Mouse (Mus musculus) CD4-positive, CD25-positive, alpha-beta regulatory T cell, adult 4 months (primary cell): ENCODE measurements around the gene Dscaml1. TPM values are rescaled to one million over a fixed set of nuclear protein-coding genes. Genes with fewer than 3 reads are reported as not detected.

Experiments
- ATAC-seq: one replicate; pipeline ENCODE4 v1.8.0; 2017
- polyA plus RNA-seq, 2 experiments: library from polyadenylated mRNA; unstranded; fragments of 100-300 nt; shearing (Covaris generic); gene quantifications; one replicate each; pipeline ENCODE4 v1.2.1; 2017

The Dscaml1 gene
- polyA plus RNA-seq, 2 experiments from 2014 or later: not detected

- ATAC-seq: peak; percentile 76
Observed at GRCm38 (mm10) chr9:45412287-45412686, 14.1 kb upstream of the Dscaml1 start.

GRCm38 (mm10) chr9:45412700-45413477 lies 13.5 kb upstream of the Dscaml1 start:
- ATAC-seq: no peak

DNA sequence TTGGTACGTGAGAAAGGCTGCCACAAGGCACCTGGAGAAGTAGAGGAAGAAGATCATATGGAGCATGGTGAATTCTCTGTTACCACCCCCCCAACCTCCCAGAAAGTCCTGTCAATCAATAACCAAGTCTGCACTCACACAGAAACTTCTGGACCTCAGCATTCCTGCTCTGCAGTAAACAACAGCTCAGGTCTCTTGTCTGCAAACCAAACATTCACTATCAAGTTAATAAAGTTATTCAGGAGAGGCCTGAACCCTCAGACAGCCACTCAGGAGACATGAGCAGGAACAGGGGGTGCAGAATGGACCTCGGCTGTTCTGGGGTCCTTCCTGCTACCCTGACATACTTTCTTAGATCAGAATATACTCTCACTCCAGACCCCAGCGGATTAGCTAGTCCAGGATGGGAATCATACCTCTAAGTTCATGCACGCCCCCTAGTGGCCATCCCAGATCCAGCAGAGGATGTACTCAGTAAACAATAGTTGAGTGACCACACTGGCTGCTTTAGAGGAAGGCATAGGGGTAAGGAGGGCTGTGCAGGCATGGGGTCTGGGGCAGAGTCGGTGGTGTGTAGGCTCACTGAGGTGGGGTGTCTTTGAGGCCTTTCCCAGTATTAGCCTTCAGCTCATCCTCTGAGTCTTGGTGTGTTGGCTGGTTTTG lies 12.8 kb upstream of the Dscaml1 start:
- ATAC-seq: no peak

DNA sequence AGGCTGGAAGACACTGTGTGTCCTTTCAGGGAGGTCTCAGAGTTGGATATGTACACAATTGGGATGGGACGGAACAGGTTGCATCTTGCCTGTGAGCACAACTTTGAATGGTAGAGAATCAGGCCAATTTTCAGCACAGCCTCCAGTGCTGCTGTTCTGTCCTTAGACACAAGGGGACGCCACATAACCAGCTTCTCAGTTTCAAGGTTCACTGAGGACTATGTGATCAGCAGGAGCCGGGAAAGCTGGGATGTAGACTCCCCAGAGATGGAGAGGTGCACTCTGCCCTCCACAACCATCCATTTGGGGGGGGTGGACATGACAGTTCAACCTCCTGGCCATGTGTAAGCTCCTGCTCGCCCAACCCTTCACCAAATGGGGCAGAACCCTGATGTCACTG lies 10.5 kb upstream of the Dscaml1 start:
- no peak for ATAC-seq

DNA sequence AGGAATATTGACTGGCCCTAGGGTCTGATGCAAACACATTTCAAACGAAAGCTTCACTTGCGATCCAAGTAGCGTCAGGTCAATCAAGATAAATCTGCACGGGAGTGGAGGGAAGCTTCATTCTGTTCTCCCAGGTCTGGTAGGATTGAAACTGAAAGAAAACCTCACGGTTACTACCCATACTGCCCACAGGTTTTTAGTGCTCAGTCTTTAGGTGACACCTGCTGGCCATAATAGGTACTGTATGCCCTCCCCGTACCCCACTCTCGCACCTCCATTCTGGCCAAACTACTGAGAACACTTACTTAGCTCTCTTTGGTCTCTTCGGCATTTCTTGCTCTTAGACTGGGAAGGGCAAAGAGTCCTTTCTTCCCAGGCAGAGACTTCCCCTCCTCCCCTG lies 9.2 kb upstream of the Dscaml1 start:
- peak; percentile 97 for ATAC-seq

DNA sequence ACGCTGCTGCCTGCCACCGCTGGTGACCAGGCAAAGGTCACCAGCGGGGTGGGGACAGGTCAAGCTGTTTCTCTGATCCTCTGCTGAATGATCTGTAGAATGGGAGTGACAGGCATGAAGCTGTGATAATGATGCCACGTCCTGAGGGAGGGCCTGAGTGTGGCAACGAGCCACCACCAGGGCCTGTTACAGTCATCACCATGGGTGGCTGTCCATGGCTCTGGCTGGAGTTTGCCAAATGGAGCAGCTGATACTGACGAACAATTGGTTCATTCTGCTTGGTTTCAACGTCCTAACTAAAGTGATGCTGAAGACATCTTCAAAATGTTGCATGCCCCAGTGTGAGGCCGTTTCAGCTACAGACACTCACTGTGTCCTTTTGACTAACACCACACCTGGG lies 8.2 kb upstream of the Dscaml1 start:
- ATAC-seq: no peak

DNA sequence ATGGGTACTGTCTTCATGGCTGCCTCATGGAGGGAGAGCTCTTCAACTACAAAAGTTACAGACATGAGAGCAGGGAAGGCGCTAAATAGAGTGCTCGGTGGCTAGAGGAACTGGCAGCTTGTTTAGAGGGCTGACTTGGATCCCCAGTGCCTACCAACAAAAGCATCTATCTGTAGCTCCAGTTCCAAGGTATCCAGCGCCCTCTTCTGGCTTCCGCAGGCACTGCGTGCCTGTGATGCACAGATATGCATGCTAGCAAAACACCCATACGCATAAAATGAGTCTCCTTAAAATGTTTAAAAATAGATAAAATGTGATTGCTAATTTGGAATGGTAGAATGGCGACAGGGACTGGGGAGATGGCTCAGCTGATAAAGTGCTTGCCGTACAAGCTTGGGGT lies 5.2 kb upstream of the Dscaml1 start:
- no peak for ATAC-seq

- no peak for ATAC-seq
Observed at GRCm38 (mm10) chr9:45422761-45423298, 3.6 kb upstream of the Dscaml1 start.

- ATAC-seq: no peak
Observed at GRCm38 (mm10) chr9:45429392-45429791, 3.0 kb downstream of the Dscaml1 start.

DNA sequence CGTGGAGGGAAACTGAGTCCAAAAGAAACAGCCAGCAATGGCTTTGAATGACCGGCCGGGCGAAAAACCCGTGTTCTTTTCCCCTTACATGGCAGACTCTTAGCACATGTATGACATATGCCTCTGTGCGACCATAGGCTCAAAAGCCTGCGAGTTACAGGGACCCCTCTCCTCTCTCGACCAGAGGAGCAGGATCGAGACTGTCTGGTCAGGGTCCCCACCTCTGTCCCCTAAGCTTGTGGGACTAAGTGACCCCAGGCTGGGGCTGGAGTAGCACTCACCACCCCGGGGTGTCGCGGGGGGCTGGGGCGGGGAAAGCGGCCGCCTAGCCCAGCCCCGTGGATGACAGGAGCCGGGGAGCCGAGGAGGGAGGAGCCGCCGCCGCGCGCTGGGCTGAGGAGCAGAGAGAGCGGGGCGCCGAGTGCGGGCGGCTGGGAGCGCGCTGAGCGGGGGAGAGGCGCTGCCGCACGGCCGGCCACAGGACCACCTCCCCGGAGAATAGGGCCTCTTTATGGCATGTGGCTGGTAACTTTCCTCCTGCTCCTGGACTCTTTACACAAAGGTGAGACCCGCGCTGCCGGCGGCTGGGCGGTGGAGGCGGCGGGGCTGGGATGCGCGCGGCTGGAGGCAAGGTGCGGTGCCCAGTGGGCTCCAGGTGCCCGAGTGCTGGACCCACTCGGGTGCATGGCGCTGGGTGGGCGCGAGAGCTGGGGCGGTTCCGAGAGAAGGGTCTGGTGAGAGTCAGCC lies 3.7 kb downstream of the Dscaml1 start:
- no peak for ATAC-seq

DNA sequence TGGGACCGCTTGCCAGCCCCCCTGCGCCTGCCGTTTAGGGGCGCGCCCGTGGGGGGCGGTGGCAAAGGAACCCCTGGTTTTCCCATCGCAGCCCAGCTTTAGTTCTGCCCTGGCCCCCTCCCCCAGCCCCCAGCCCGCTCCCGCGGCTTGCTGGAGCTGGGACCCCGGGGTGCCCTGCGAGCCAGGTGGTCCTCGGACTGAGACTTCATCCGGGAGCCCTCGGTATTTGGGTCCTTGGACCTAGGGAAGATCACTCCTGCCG lies 4.2 kb downstream of the Dscaml1 start:
- ATAC-seq: no peak

DNA sequence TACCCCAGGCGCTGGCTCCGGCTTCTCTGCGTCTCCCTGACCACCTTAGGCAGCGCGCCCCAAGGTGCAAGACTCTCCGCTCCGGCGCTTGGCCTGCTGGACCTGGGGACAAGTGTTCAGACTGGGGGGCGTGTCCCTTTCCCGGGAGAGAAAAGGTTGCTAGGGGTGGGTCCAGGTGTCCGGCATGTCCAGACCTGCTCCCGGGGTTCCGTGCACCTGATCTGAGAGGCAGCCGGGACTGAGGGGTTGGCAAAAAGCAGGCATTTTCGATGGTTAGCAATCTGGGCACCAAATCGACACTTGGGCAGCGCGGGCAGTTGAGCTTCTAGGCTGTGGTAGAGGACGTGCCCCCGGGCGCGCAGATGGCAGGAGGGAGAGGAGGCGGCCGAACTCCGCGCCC lies 4.7 kb downstream of the Dscaml1 start:
- ATAC-seq: no peak

GRCm38 (mm10) chr9:45432639-45433038 lies 6.2 kb downstream of the Dscaml1 start:
- ATAC-seq: no peak

GRCm38 (mm10) chr9:45433119-45433518 lies 6.7 kb downstream of the Dscaml1 start:
- ATAC-seq: no peak

DNA sequence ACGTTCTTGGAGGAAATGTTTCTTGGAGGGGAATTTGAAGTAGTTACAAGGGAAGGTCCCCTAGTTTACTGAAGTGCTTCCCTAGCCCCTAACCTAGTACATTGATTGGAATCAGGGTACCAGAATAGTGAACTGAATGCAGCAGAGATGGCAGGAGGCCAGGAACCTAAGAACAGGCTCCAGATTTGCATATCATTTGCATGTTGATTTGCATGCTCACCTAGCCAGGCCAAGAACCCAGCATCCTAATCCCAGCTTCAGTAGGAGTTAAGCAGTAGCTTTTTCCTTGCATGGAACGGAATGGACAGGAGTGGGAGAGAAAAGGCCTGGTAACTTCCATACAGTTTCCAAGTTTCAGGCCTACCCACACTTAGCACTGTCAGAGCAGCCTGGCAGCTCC lies 7.7 kb downstream of the Dscaml1 start:
- ATAC-seq: no peak

DNA sequence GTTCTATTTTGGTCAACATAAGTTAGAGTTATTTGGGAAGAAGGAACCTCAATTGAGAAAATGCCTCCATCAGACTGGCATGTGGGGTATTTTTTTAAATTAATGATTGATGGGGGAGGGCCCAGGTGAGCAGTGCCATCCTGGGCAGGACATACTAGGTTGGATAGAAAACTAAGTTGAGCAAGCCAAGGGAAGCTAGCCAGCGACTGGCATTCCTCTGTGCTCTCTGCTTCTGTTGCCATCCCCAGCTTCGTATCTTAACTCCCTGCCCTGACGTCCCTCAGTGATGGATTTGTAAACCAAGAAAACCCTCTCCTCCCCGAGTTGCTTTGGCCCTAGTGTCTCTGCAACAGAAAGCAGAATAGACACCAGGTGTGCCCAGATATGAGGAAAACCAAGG lies 12.6 kb downstream of the Dscaml1 start:
- no peak for ATAC-seq

DNA sequence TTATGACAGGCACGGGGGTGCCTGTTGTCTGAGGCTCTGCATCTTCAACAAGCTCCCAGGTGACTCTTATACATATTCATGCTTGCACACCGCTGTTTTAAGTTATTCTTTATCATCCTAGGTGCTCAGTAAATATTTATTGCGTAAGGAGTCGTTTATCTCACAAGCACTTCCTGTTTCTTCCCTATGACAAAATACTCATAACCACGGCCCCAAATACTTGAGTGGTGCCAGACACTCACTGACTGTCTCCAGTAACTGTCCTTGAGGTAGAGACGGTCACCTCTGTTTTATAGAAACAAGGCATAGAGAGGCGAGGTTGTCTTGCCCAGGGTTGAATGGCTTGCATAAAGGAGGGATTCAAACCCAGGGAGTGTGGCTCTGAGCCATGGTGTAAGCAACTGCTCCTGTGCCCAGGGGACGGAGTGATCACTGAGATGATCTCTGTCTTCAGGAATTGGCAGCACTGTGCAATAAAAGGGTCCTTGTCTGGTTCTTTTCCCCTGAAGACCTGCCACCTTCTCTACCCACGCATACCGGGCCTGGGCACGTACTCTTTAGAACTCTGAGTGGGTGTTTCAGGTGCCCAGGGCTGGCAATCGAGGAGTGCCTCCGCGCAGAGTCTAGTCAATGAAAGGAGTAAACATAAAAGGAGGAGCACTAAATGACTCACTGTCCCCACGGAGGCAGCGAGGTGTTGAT lies 13.8 kb downstream of the Dscaml1 start:
- ATAC-seq: no peak

- no peak for ATAC-seq
Observed at GRCm38 (mm10) chr9:45444251-45444798, 17.9 kb downstream of the Dscaml1 start.

GRCm38 (mm10) chr9:45449658-45450057 lies 23.2 kb downstream of the Dscaml1 start:
- no peak for ATAC-seq

DNA sequence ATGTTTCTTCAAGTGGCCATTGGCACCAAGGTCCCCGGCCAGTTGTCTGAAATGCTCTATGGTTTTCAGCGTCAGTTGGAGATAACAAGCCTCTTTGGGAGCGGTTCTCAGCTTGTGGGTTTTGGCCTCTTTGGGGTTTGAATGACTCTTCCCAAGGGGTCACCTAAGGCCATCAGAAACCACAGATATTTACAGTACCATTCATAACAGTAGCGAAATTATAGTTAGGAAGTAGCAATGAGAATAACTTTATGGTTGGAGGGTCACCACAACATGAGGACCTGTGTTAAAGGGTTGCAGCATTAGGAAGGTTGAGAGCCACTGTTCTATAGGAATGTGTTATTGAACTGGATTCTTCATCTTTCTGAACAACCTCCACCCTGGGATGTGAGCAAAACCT lies 24.9 kb downstream of the Dscaml1 start:
- no peak for ATAC-seq

GRCm38 (mm10) chr9:45454032-45454431 lies 27.6 kb downstream of the Dscaml1 start:
- no peak for ATAC-seq

- no peak for ATAC-seq
Observed at GRCm38 (mm10) chr9:45454889-45455610, 28.6 kb downstream of the Dscaml1 start.
